Mouse (Mus musculus) midbrain, postnatal 0 days (tissue): ENCODE measurements at regions not wholly inside any gene's neighbourhood (a gene's known extent, or its start where the extent isn't known, plus 50 kb on each side); places are given as distances from the start of the nearest gene placed in this dataset.

ENCODE experiments used
- ATAC-seq: fragments of 200-750 bp; cut with Nextera tagmentation; 2 replicates; pipeline ENCODE4 v1.8.0; 2017; ENCODE audit warnings: moderate number of reproducible peaks, mild to moderate bottlenecking, moderate TSS enrichment, moderate library complexity; ENCODE audit not compliant: low FRiP score
- DNase-seq: peaks from one replicate; pipeline ENCODE4 v3.0.0-alpha.2; 2015; ENCODE audit warnings: low spot score
- H3K27ac ChIP-seq: fragments of 300-500 bp; sonication (generic); 2 replicates; pipeline ENCODE4 v1.5.1; 2014; ENCODE audit warnings: low read depth, mild to moderate bottlenecking, low read length, mixed read lengths
- H3K27me3 ChIP-seq: fragments of 300-500 bp; sonication (generic); 2 replicates; pipeline ENCODE4 v1.6.1; 2014; ENCODE audit warnings: low read length, control low read depth, mixed read lengths; ENCODE audit not compliant: insufficient read depth
- H3K36me3 ChIP-seq: fragments of 300-500 bp; sonication (generic); 2 replicates; pipeline ENCODE4 v1.6.1; 2014; ENCODE audit warnings: low read length, control low read depth, mixed read lengths; ENCODE audit not compliant: insufficient read depth
- H3K4me1 ChIP-seq: fragments of 300-500 bp; sonication (generic); 2 replicates; pipeline ENCODE4 v1.6.1; 2014; ENCODE audit warnings: mild to moderate bottlenecking, control low read depth, antibody characterized with exemption, low read length, mixed read lengths; ENCODE audit not compliant: insufficient read depth
- H3K4me2 ChIP-seq: fragments of 300-500 bp; sonication (generic); 2 replicates; pipeline ENCODE4 v1.6.1; 2014; ENCODE audit warnings: low read depth, mild to moderate bottlenecking, low read length, mixed read lengths; ENCODE audit not compliant: poor library complexity, severe bottlenecking
- H3K4me3 ChIP-seq: fragments of 300-500 bp; sonication (generic); 2 replicates; pipeline ENCODE4 v1.5.1; 2014; ENCODE audit warnings: low read depth, mild to moderate bottlenecking, low read length, moderate library complexity
- H3K9ac ChIP-seq: fragments of 300-500 bp; sonication (generic); replicated peaks from 2 replicates; pipeline ENCODE4 v1.6.1; 2014; ENCODE audit warnings: mild to moderate bottlenecking, low read length, moderate library complexity, mixed read lengths; ENCODE audit not compliant: poor library complexity, severe bottlenecking
- H3K9me3 ChIP-seq: fragments of 300-500 bp; sonication (generic); 2 replicates; pipeline ENCODE4 v1.6.1; 2016; ENCODE audit warnings: low read length, control low read depth
- CTCF ChIP-seq: IDR thresholded peaks from 2 replicates; pipeline ENCODE4 v1.5.1; 2016; ENCODE audit warnings: antibody characterized with exemption, mild to moderate bottlenecking
- WGBS: fragments of 180-500 bp; shearing (Covaris S2); extraction: QIAGEN DNeasy Blood & Tissue Kit; methylation state at CpG from one replicate; pipeline ENCODE4 v1.1.7; 2014; 5-methylcytosine and 5-hydroxymethylcytosine counted together

- Histone ChIP-seq H3K27ac (no peak overlapping the region), H3K27me3 (no peaks in the 10 kb centered on the region), H3K36me3 (no peaks in the 10 kb centered on the region), H3K9me3 (no peaks in the 10 kb centered on the region), H3K4me3 (no peak overlapping the region), H3K4me1 (0 out of 2 replicates have a peak, but pooled peaks cover 3% of the 10 kb centered on the region), H3K9ac (no peak overlapping the region), H3K4me2 (no peak overlapping the region)
- ATAC-seq (no peak), DNase-seq (no peak)
- no peak for TF ChIP-seq CTCF
- 56% methylated on average over 3 of the region's 3 CpGs for WGBS
Measured at GRCm38 (mm10) chr11:71675714-71676313, 73.9 kb upstream of the Wscd1 start.

- DNase-seq, result no peak
- Histone ChIP-seq H3K4me2 (no peak overlapping the region), H3K4me3 (no peak overlapping the region), H3K27ac (no peak overlapping the region), H3K9ac (no peak overlapping the region), H3K4me1 (no peaks in the 10 kb centered on the region), H3K27me3 (no peaks in the 10 kb centered on the region), H3K9me3 (no peaks in the 10 kb centered on the region), H3K36me3 (no peaks in the 10 kb centered on the region)
- ATAC-seq, result no peak
- TF ChIP-seq CTCF, result no peak
- 68% methylated on average over 3 of the region's 3 CpGs for WGBS
Measured at GRCm38 (mm10) chr11:71697017-71697416, 52.7 kb upstream of the Wscd1 start.

- Histone ChIP-seq H3K27me3 (no peaks in the 10 kb centered on the region), H3K27ac (no peak overlapping the region), H3K4me2 (no peak overlapping the region), H3K9ac (no peak overlapping the region), H3K9me3 (no peaks in the 10 kb centered on the region), H3K4me3 (no peak overlapping the region), H3K36me3 (no peaks in the 10 kb centered on the region), H3K4me1 (no peaks in the 10 kb centered on the region)
- ATAC-seq (no peak), DNase-seq (no peak)
- 73% methylated on average over 4 of the region's 4 CpGs for WGBS
- no peak for TF ChIP-seq CTCF
Measured at GRCm38 (mm10) chr11:71698836-71699235, 50.9 kb upstream of the Wscd1 start.
